Mouse (Mus musculus) megakaryocyte, embryonic 14.5 days (primary cell): ENCODE measurements around the gene Tekt1.

ENCODE experiments used
- FLI1 ChIP-seq: IDR thresholded peaks from 2 replicates; pipeline ENCODE4 v1.6.1; 2012; ENCODE audit warnings: low read length, inconsistent platforms, mixed read lengths
- GATA1 ChIP-seq: IDR thresholded peaks from 3 replicates; pipeline ENCODE4 v1.6.1; 2012; ENCODE audit warnings: mixed read lengths, low read length, inconsistent platforms, borderline replicate concordance

- TF ChIP-seq GATA1 (no peak), FLI1 (no peak)
Observed at GRCm38 (mm10) chr11:72302230-72302629, 60.0 kb downstream of the Tekt1 start.
